Mouse (Mus musculus): ENCODE measurements around the gene Sctr.
A peak's percentile ranks its signal among the peaks of the same experiment; 100 is the strongest.

The Sctr gene

DNA sequence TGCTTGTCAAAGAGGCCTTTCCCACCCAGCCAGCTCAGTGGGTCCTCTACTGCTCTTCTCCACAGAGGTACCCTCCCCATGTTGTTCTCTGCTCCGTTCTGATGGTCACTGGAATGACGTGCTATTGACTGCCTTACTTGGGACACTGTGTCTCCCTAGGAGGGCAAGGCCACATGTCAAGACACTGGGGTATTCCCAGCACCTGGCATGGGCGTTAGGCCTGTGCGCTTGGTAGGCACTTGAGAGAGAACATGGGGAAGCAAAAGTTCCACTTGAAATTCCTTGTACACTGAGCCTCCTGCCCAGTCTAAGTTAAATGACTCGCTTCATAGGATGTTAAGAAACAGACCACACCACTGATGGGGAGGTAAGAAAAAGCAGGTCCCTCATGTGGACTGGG lies 62.4 kb downstream of the Sctr start:
- no peak for DNase-seq (ENCODE audit: low spot score in 2 of 2)

DNA sequence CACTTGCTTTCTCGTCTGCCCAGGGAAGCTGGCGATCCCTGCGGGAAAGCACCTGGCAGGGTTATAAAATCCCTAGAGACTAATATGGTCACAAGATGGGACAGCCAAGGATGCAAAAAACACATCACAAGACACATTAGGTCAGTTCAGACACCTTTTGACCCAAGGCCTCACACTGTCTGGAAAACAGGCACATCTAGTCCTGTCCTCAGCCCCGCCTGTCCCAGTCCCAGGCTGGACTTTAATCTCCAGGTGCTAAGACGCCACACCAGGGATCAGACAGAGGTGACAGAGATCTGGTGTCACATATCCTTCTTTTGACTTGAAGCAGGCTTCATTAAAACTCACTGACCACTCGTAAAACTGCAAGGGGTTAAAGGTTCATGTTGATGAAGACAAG lies 63.5 kb downstream of the Sctr start:
- no peak for DNase-seq (ENCODE audit: low spot score in 2 of 2)

DNA sequence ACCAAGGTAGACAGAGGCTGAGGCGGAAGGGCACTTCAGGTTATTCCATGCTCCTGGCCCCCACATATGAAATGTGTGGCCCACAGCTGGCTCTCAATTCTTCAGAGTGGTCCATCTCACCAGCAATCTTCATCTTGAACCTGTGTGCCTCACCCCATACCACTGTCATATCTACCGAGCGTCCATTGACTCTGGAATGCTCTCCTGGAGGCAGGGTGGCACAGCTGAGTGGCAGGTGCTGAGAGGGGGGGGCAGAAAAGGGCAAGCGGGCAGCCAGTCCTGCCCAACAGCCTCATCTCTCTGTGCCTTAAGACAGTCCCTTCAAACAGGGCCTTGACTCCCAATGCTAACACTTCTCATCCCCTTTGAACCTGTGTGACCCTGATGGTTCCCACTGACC lies 64.4 kb downstream of the Sctr start:
- no peak for DNase-seq (ENCODE audit: low spot score in 2 of 2)

DNA sequence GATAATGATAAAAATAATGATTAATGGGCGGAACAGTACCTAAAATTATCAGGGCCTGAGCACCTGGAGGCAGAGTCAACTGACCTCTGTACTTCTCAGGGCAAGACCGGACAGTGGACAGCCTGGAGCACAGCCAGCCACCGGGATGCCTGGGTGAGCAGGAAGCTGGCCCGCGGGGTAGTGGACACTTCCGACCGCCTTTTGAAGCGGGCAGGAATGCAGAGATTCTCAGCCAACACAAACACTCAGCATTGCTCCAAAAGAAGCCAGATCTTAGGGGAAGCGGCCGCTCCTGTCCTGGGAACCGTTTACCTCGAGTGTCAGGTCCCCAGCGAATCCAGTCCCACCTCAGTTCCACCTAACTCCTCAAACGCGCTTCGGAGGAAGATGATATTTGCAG lies 66.2 kb downstream of the Sctr start:
- DNase-seq (ENCODE audit: low spot score in 2 of 2), result peak; percentile 39 to 42

DNA sequence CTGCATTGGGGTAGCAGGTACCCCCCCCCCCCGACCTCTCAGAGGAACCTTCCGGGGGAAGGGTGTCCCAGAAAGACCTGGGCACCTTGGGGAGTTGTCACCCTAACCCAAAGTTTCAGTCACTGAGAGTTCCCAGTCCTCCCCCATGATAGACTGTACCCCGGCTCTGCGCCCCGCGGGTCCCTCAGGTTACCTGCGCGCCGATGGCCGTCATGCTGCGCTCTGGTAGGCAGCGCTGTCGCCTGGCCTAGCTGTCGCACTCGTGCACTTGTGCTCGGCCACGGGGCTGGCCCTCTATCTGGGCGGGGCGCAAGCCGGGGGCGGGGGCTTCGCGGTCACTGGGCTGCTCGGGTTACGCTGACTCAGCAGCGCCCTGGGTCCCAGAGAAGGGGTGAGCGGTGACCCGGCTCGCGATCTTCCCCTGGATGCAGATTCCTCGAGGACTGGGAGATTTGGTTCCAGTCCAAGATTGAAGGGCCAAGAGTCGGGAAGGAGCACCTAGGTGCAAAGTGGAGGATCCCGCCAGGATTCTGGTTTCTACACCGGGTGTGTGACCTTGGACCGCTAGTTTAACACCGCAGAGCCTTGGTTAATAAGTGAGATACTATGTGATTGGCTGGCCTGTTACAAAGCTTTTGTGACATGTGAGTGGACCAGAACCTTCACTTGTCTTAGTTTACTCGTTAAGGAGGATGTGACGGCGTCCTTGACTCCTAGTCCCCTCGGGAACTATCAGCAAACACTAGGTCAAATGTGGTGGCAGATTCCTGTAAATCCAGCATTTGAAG lies 67.0 kb downstream of the Sctr start, which contains the start of gene Tmem37:
Gene Tmem37 (minus strand): TSS at position 556 of the 788 bp plus-strand sequence.
- peak; percentile 54 to 68 for DNase-seq (ENCODE audit: low spot score in 2 of 2)

DNA sequence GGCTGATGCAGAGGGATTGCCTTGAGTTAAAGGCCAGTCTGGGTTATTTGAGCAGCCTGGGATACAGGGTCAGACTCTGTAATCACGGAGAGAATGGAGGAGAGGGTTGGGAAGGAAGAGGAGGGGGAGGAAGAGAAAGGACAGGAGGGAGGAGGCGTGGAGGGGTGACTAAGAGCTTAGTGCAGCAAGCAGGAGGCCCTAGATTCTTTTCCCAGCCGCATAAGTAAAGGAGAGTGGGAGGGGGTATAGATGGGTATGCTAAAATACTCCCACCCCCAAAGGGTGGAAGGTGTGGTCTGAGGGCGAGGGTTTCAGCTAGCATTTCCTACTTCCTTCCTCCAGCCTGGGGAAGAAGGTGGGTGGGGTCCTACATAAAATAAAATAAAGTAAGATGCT lies 67.6 kb downstream of the Sctr start:
- no peak for DNase-seq (ENCODE audit: low spot score in 2 of 2)

DNA sequence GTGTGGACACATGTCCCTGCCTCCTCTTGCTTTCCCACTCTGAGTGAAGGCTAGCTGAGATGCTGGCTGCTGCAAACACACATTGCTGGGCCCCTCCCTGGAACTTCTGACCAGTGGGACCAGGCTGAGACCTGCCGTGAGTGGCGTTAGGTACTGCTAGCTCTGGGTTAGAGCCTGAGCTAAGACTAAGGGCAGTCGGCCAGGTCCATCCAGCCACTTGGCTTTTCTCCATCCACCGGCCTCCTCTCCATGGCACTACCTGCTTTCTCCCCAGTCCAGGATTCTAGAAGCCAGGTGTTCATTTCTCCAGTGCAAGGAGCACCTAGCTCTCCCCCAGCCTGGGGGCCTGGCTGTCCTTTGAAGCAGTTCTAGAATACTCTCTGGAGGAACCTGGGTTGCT lies 68.2 kb downstream of the Sctr start:
- no peak for DNase-seq (ENCODE audit: low spot score in 2 of 2)

DNA sequence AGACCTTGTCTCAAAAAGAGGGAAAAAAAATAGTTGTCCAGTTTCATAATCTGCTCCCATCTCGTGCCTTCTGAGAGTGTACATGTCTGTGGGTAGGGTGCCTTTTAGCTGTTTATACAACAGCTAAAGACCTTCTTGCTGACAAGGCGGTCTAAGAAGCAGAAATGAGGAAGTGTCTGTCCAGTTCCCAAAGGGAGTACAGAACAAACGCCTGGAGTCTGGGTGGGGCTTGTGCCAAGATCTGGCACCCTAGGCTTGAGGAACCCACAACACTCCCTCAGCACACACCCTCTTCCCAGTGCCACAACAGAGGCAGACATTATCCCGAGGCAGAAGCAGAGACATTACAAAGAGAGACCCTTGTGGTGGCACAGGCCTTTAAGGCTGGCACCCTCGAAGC lies 68.8 kb downstream of the Sctr start:
- peak in 1 of 2 experiments; percentile 42 for DNase-seq (ENCODE audit: low spot score in 2 of 2)

DNA sequence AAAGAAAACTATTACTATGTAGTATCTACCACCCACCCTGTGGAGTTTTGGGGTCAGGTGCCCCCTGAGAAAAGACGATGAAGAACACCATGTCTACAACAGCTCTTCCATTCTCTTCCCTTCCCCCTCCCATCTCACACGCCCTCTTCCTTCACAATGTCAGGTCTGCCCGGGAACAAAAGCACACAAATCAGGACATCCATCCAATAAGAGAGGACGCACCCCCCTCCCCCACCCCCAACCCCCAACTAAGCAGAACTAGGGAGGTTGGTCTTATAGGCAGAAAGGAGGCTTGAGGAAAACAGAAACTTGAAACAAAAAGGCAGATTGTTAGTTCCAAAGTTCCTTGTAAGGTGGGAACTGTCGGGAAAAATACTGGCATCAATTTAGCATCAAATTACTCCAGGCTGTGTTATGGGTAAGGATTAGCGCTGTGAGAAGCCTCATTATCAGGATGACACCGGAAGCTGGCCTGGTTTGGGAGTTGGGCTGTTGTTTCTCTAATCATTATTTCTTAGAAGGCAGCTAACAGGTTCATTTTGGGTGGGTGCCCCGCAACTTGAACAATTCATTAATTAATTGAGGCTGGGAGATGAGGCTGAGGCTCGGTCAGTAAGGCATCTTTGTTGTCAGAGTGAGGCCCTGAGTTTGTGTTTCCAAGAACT lies 71.2 kb downstream of the Sctr start:
- no peak for DNase-seq (ENCODE audit: low spot score in 2 of 2)

DNA sequence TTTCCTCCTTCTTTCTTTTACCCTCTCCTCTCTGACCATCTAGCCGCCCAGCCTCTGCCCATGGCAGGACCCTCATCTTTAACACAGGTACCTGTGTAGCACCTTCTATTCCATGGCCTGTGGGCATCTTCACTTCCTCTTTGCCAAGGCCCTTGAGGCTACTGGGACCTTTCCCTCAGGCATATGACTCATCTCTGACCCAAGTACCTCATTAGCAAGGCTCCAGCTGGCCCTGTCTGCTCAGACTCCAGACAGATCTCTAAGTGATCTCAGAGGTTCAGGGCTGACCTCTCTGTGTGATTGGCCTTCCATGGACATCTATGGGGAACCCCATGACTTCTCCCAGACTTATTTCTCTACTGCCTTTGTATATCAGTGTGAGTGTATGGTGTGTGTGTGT lies 73.9 kb downstream of the Sctr start:
- DNase-seq (ENCODE audit: low spot score in 2 of 2), result no peak

DNA sequence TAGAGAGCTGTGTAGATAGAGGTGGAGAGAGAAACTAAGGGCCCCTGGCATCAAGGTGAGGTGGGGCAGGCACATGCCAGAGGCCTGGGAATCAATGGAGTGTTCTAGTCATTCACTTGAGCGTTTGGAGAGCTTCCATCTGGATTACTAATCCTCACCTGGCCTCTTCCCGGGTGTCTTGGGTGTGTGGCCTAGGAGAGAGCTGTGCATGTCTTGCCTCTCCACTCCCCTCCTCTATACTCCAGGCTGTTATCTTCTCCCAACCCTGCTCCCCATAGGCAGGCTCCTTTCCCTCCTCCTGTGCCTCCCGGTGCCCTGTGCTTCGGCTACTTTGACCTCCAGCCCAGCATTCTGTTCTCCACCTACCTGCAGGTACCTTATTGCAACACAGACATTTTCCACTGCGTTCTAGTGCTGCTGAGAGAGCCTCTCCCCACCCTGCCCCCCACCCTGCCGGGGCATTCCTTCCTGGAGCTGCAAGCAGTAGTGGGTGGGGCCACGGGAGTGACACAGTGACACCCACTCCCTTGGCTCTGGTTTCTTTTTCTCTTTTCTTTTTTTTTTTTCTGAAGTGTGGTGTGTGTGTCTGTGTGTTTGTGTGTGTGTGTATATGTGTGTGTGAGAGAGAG lies 76.4 kb downstream of the Sctr start:
- DNase-seq (ENCODE audit: low spot score in 2 of 2), result no peak

DNA sequence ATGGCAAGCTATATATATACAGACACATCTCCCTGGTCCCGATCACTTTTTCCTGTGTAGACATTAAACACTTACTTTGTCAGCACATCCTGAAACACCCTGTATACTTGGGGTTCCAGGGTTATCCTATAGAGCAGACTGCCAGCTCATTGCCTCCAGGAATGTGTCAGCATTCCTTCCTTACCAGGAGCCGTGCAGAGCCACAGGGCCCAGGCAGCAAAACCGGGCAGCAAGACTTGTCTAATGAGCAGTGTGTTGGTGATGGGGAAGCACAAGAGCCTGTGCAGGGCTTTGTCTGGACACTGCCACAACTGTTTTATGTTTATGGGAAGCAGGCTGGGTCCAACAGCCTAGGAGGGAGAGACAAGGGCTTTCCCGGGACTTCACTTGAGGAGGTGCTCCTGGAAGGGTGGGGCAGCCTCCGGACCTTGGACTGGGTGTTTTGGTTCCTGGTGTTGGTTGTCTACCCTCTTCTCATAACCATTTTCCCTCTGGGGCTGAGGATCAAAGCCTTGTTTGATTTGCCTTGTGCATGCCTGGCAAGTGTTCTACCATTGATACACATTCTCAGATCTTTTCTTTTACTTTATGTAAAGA lies 77.3 kb downstream of the Sctr start:
- no peak for DNase-seq (ENCODE audit: low spot score in 2 of 2)

DNA sequence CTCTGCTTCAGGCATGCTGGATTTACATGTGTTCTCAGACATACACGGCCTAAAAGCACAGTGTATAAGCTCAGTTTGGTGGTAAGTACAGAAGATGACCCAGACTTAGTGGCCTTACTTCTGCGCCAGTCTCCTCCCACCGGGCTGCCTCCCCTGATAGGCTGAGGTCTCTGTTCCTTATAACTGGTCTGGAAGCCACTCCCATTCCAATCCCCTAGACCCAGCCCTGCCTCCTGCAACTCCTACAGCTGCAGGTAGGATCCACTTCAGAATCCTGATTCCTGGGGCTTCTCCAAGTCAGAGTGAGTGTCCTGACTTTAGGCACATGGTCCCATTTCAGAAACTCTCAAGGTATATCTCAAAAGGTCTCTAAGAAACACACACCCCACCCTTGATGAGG lies 79.0 kb downstream of the Sctr start:
- DNase-seq (ENCODE audit: low spot score in 2 of 2), result no peak

DNA sequence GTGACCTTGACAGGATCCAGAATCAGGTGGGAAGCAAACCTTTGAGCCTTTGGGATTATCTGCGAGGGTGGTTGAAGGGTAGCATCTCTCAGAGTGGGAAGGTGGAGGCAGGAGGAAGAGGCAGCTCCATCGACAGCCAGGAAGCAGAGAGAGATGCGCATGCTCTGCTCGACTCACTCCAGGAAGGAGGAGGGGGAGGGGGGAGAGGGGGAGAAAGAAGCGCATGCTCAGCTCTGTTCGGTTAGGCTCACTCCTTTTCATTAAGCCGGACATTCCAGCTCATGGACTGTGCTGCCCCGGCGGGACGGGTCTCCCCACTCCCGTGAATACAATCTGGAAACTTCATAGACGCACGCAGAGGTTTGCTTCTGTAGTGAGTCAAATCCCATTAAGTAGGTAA lies 80.0 kb downstream of the Sctr start:
- DNase-seq (ENCODE audit: low spot score in 2 of 2), result no peak

DNA sequence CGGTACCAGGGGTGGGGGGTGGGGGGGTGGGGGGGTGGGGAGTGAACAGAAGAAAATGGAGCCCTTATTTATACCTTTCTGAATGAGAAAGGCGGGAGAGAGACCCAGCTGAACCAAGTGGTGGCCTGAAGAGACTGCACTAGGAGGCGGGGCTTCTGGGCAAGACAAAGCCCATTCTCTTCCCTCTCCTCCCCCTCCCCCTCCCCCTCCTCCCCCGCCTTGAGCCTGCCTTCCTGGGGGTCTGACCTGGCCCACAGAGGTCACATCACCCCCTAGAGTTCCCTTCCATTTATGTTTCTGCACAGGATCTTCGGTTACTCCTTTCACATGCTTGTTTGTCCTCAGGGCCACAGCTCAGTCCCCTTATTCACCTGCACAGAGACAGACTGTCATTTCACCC lies 82.5 kb downstream of the Sctr start:
- DNase-seq (ENCODE audit: low spot score in 2 of 2), result no peak

DNA sequence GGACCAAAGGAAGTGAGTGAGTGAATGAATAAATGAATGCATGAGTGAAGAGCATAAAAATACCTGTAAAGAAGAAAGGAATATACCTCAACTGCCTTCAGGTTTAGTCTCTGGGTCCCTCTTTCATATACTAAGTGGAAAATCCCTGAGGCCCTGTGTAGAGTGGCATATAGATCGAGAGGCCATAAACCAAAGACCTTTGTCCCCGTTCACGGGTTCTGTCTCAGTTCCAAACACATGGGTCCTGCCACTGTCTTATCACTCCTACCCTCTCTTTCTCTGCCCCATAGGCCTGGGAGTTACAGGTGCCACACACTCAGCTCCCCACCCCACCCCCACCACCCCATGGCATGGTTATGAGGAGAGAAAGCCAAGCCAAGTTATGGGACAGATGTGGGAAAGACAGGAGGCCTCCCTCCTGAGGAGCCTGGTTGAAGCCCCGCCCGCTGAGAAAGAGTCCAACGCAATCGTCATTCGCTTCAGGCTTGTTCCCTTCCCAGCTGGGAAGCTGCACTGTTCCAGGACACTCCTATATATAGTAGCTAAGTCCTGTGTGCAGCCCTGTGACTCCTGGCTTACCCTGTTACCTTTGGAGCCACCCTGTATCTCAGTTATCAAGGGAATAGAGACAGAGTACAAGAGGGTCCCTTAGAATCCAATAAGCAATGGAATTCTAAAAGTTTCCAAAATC lies 84.3 kb downstream of the Sctr start:
- no peak for DNase-seq (ENCODE audit: low spot score in 2 of 2)

DNA sequence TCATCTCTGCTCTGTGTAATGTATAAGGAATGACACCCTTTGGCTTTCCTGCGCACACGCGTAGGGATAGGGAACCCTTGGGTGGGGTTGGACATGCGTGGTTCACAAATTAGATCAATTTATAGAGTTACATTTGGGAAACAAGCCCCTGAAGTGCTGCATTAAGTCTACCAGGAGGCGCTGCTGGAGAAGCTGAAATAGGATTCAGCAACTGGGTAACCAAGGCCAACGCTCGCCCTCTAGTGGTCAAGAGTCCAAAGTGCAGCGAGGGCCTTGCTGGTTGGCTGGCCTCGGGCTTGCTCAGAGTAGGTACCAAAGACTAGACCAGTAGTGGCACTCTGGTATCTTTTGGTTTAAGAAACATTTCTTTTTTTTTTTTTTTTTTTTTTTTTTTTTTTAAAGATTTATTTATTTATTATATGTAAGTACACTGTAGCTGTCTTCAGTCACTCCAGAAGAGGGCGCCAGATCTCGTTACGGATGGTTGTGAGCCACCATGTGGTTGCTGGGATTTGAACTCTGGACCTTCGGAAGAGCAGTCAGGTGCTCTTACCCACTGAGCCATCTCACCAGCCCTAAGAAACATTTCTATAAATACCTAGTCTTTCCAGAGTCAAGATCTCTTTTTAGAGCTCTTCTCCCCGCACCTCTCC lies 86.9 kb downstream of the Sctr start:
- DNase-seq (ENCODE audit: low spot score in 2 of 2), result peak; percentile 85 to 91

DNA sequence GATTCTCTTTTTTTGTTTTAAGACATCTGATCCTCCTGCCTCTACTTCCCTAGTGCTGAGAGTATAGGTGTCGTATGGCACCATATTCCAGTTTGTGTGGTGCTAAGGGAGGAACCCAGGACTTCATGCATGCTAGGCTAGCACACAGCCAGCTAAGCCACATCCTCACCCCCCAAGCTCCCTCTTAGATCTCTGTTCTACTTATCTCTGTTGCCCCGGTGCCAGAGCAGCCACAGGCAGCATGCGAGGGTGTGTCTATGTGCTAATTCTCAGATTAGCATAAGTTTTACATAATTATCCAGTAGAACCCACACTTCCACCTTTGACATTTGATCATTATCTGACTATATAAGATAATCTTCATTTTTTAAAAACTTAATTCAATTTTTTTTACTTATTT lies 88.2 kb downstream of the Sctr start:
- DNase-seq (ENCODE audit: low spot score in 2 of 2), result no peak

DNA sequence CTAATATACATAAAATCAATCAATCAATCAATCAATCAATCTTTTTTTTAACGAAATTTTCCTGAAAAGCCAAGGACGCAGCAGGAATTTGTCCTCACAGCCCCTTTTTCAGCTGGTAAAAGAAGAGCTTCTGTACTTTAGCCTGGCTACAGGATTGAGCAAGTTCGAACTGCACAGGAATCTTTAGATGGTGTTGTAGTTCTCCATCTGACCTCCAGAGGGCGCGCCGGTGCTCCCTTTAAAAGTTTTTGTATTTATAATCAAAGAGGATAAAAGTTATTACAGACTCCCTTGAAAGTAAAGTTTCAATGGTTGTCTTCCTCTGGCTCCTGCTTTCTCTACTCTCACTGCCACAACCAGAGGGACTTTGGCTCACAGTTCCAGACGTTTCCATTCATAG lies 91.6 kb downstream of the Sctr start:
- DNase-seq (ENCODE audit: low spot score in 2 of 2), result peak; percentile 59 to 78

DNA sequence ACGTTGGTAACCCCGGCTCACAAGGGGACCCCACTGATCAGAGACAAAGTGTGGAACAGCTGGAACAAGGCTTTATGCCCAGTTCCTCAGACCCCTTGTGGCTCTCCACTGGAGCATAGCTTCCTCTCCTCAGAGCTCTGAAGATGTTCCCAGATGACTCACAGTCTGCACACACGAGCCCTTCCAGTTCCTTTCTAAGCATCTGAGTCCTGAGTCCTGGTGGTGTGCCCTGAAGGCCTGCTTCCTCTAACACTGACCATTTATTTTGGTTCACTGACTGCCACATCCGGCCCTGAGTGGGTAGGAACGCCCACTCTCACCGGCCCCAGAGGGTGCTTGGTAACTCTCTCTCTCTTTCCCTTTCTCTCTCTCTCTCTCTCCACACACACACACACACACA lies 92.8 kb downstream of the Sctr start:
- peak; percentile 40 to 53 for DNase-seq (ENCODE audit: low spot score in 2 of 2)

DNA sequence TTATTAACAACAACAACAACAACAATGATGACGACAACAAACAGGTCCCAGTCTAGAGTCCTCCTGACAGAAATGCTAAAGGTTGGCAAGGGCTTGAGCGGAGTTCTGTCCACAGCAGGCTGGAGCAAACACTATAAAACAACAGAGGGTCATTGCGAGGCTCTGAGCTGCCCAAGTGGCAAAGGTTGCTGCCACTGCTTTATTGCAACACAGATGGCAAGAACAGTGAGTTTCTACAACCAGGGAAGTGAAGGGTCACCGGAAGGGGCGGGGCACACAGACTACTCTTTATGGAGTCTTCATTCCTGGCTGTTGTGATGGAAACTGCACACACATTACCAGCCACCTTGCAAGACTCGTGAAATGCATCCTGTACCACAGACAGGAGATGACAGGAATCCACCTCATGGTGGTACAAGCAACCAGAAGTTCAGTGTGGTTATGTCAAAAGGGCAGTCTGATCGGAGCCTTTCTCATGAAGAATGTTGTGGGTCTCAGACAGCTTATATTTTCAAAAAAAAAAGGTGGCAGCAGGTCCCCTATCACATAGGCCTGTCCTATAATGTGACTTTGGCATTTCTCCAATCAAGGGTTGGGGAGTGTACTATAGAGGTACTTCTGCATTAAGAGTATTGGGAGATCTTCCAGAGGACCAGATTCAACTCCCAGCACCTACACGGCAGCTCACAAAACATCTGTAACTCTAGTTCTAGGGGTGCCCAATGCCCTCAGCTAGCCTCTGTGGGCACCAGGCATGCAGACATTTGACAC lies 93.9 kb downstream of the Sctr start:
- no peak for DNase-seq (ENCODE audit: low spot score in 2 of 2)
